Mouse (Mus musculus) heart, adult 2 months (tissue): ENCODE measurements around the gene Snx1. TPM values are rescaled to one million over a fixed set of nuclear protein-coding genes. Genes with fewer than 3 reads are reported as not detected.

ENCODE experiments used
- DNase-seq, 2 experiments: peaks; one replicate each; pipeline ENCODE4 v3.0.0; 2021
- H3K27ac ChIP-seq: fragments of 200-600 bp; 2 replicates; pipeline ENCODE4 v1.8.1; 2022
- H3K27me3 ChIP-seq: fragments of 200-500 bp; 2 replicates; pipeline ENCODE4 v1.6.1; 2012; ENCODE audit warnings: mild to moderate bottlenecking, low read length, inconsistent platforms, mixed read lengths; ENCODE audit not compliant: control insufficient read depth, insufficient read depth
- H3K36me3 ChIP-seq: fragments of 200-500 bp; 2 replicates; pipeline ENCODE4 v1.6.1; 2012; ENCODE audit warnings: low read length, inconsistent platforms; ENCODE audit not compliant: control insufficient read depth, insufficient read depth
- H3K4me1 ChIP-seq: fragments of 200-500 bp; 2 replicates; pipeline ENCODE4 v1.6.1; 2011; ENCODE audit warnings: low read length; ENCODE audit not compliant: control insufficient read depth, insufficient read depth
- H3K4me3 ChIP-seq: fragments of 200-600 bp; 2 replicates; pipeline ENCODE4 v1.8.1; 2022
- H3K79me2 ChIP-seq: fragments of 200-500 bp; replicated peaks from 2 replicates; pipeline ENCODE4 v1.6.1; 2012; ENCODE audit warnings: mild to moderate bottlenecking, inconsistent platforms, low read length, moderate library complexity, mixed read lengths; ENCODE audit not compliant: control insufficient read depth, insufficient read depth
- H3K9ac ChIP-seq: fragments of 200-500 bp; 2 replicates; pipeline ENCODE4 v1.6.1; 2012; ENCODE audit warnings: low read depth, mild to moderate bottlenecking, control low read depth, inconsistent platforms, low read length, mixed read lengths
- CTCF ChIP-seq: fragments of 200-600 bp; IDR thresholded peaks from 2 replicates; pipeline ENCODE4 v1.8.1; 2022; ENCODE audit warnings: antibody characterized with exemption, mild to moderate bottlenecking, moderate library complexity
- EP300 ChIP-seq: fragments of 200-500 bp; IDR thresholded peaks from 2 replicates; pipeline ENCODE4 v1.6.1; 2011; ENCODE audit warnings: low read depth, low read length, control low read depth; ENCODE audit not compliant: insufficient read depth
- POLR2A ChIP-seq: fragments of 200-500 bp; IDR thresholded peaks from 2 replicates; pipeline ENCODE4 v1.6.1; 2011; ENCODE audit warnings: mild to moderate bottlenecking, low read depth, low read length, control low read depth; ENCODE audit not compliant: insufficient read depth
- WGBS: fragments of 180-500 bp; shearing (Covaris S2); methylation state at CpG from one replicate; pipeline ENCODE4 v1.1.7; 2018; 5-methylcytosine and 5-hydroxymethylcytosine counted together
- intact Hi-C: fragments of 180-260 bp; cut with DNase I; formaldehyde crosslinking; loops from one replicate; pipeline ENCODE4 v1.15.1; 2025
- polyA plus RNA-seq: library from polyadenylated mRNA; depleted of rRNA; stranded (reverse); fragments of >200 nt; gene quantifications from 2 replicates; pipeline ENCODE4 v1.2.3, GENCODE M21; 2012
- total RNA-seq, 2 experiments: library from RNA; stranded (reverse); gene quantifications; 2 replicates each; pipeline ENCODE4 v1.2.3; 2021

Gene Snx1
- total and polyA plus RNA-seq, 3 experiments = 19.2 to 27.6 (median 24.8) TPM

GRCm38 (mm10) chr9:66110126-66110525 lies 16.3 kb downstream of the Snx1 start:
- Histone ChIP-seq H3K79me2 (no peaks in the 10 kb centered on the region), H3K27me3 (no peaks in the 10 kb centered on the region), H3K9ac (no peak overlapping the region), H3K4me3 (no peak overlapping the region), H3K4me1 (no peaks in the 10 kb centered on the region; the same call in 1 of the 2 replicates), H3K36me3 (peaks cover 3% of the 10 kb centered on the region; the same call in 1 of the 2 replicates), H3K27ac (no peak overlapping the region)
- DNase-seq = no peak
- TF ChIP-seq POLR2A = no peak
- no peak for TF ChIP-seq CTCF
- TF ChIP-seq EP300 = no peak
- WGBS = 47% methylated on average over 8 of the region's 8 CpGs
- intact Hi-C loops = no loop called here

DNA sequence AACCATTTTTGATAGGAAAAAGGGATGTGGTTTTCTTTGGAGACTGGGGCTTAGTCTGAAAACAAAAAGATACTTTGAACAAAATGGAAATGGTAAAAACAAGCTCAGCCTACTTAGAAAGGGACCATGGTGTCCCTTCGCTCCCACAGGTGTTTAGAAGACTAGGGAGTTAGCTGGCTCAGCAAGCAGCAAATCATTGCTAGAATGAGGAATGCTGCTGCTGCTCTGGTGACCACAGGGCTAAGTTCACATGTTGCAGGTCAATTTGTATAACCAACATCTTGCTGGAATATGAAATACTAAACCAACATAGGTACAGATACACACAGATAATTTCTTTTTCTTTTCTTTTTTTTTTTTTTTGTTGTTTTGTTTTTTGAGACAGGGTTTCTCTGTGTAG lies 16.8 kb downstream of the Snx1 start:
- peaks cover 3% of the 10 kb centered on the region; the same call in 1 of the 2 replicates for H3K36me3 ChIP-seq
- H3K79me2 ChIP-seq = no peaks in the 10 kb centered on the region
- intact Hi-C loops = no loop called here

DNA sequence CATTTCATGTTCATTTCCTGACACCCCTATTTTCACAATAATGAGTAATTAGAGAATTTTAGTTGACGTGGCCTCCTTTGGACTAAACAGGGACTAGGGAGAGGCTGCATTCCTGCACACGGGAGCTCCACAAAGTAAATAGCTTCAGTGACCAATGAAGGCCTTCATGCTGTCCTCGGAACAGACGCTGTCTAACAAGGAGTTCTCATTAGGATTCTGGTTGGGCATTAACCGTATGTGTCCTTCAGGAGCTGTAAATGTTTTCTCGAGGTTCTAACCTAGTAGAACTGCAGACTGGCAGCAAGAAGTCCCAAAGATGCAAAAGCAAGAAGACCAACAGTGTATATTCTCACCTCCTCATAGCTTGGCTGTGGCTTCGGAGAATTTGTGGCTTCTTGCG lies 21.2 kb downstream of the Snx1 start:
- peaks cover 3% of the 10 kb centered on the region; the same call in 1 of the 2 replicates for H3K36me3 ChIP-seq
- 96% methylated on average over 8 of the region's 8 CpGs for WGBS

More for the DNA sequence above, 16.8 kb downstream of the Snx1 start:
- TF ChIP-seq CTCF = no peak
- no peak for TF ChIP-seq POLR2A
- TF ChIP-seq EP300 = no peak
- no peak overlapping the region for H3K9ac ChIP-seq
- no peak overlapping the region for H3K4me3 ChIP-seq
- no peak overlapping the region for H3K27ac ChIP-seq
- DNase-seq = no peak
- H3K4me1 ChIP-seq = no peaks in the 10 kb centered on the region; the same call in 1 of the 2 replicates
- H3K27me3 ChIP-seq = no peaks in the 10 kb centered on the region
- WGBS = 100% methylated on average over 1 of the region's 1 CpGs

GRCm38 (mm10) chr9:66104601-66105000 lies 21.8 kb downstream of the Snx1 start:
- Histone ChIP-seq H3K4me3 (no peak overlapping the region), H3K9ac (no peak overlapping the region), H3K4me1 (no peaks in the 10 kb centered on the region), H3K27ac (no peak overlapping the region), H3K36me3 (peaks cover 3% of the 10 kb centered on the region; the same call in 1 of the 2 replicates), H3K27me3 (no peaks in the 10 kb centered on the region), H3K79me2 (no peaks in the 10 kb centered on the region)
- 87% methylated on average over 4 of the region's 4 CpGs for WGBS
- no peak for TF ChIP-seq CTCF
- no peak for TF ChIP-seq POLR2A
- TF ChIP-seq EP300 = no peak
- intact Hi-C loops = no loop called here
- DNase-seq = no peak

More for the DNA sequence above, 21.2 kb downstream of the Snx1 start:
- Histone ChIP-seq H3K4me1 (no peaks in the 10 kb centered on the region), H3K27me3 (no peaks in the 10 kb centered on the region), H3K4me3 (no peak overlapping the region), H3K79me2 (no peaks in the 10 kb centered on the region), H3K9ac (no peak overlapping the region), H3K27ac (no peak overlapping the region)
- no peak for DNase-seq
- intact Hi-C loops = no loop called here
- TF ChIP-seq CTCF (no peak), EP300 (no peak), POLR2A (no peak)

DNA sequence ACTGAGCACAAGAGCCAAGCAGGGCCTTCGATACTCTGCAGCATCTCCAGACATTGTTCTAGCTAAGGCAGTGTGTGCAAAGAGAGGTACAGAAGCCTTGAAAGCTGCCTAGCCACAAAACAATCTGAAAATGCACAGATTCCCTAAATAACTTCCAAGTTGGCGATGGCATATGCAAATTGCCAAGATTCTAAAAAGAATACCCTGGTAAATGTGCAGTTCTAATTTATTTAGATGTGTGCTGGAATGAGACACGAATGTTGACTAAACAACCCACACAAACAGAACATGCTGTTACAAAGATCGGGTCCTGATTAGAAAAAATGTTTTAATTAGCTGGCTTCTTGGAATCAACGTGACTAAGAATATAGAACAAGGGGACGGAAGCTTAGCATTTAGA lies 23.7 kb downstream of the Snx1 start:
- no peak overlapping the region for H3K9ac ChIP-seq
- H3K4me1 ChIP-seq = no peaks in the 10 kb centered on the region
- intact Hi-C loops = no loop called here
- DNase-seq = no peak
- no peaks in the 10 kb centered on the region for H3K79me2 ChIP-seq
- no peaks in the 10 kb centered on the region for H3K36me3 ChIP-seq
- TF ChIP-seq EP300 = no peak
- TF ChIP-seq CTCF = no peak
- TF ChIP-seq POLR2A = no peak
- 91% methylated on average over 6 of the region's 6 CpGs for WGBS
- no peak overlapping the region for H3K4me3 ChIP-seq
- no peak overlapping the region for H3K27ac ChIP-seq
- no peaks in the 10 kb centered on the region for H3K27me3 ChIP-seq

DNA sequence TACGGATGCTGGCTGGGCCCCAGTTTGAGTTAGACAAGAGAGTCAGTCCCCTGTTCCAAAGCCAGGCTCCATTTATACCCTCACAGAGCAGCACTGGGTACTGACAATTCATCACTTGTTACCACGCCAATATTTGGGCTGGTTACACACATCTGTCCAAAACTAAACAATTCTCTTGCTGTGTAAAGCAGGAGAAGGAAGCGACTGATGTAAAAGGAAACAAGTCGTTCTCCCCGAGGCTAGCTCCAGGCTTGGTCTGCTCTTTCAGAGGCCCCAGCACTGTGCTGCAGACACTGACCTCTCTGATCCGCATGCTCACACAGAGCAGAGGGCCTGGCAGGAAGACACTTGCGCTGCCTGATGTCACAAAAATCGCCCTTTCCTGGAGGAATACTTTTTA lies 24.8 kb downstream of the Snx1 start:
- WGBS = 82% methylated on average over 8 of the region's 8 CpGs
- Histone ChIP-seq H3K4me1 (no peaks in the 10 kb centered on the region), H3K36me3 (no peaks in the 10 kb centered on the region), H3K4me3 (no peak overlapping the region), H3K9ac (no peak overlapping the region), H3K79me2 (no peaks in the 10 kb centered on the region), H3K27ac (no peak overlapping the region), H3K27me3 (no peaks in the 10 kb centered on the region)
- DNase-seq = no peak
- TF ChIP-seq EP300 = no peak
- TF ChIP-seq CTCF = no peak
- no peak for TF ChIP-seq POLR2A
- intact Hi-C loops = no loop called here
